In genomic region chr6:97204252-97204869, GRCm38 (mm10) we compare ENCODE assay signal across 8 mouse cellular contexts. TPM values are rescaled to one million over a fixed set of nuclear protein-coding genes. Genes with fewer than 3 reads are reported as not detected.
DNase-seq lines count a peak whose midpoint lies in the region; ATAC-seq lines count a peak whose summit lies in the region.

No protein-coding gene starts in this region.

- 12% methylated on average over 9 of the region's 9 CpGs for whole genome bisulfite sequencing in heart, embryonic 13.5 days
- 14% methylated on average over 9 of the region's 9 CpGs for WGBS in hindbrain, embryonic 14.5 days
- WGBS in midbrain, embryonic 14.5 days, result 20% methylated on average over 9 of the region's 9 CpGs

- H3K27ac ChIP-seq in heart, embryonic 13.5 days (replicated peaks), result peak overlapping the region; percentile 91; the same call in 1 of the 2 replicates
- H3K27ac ChIP-seq in hindbrain, embryonic 14.5 days, result no peak overlapping the region
- no peak overlapping the region for H3K27ac ChIP-seq in midbrain, embryonic 14.5 days (replicated peaks; ENCODE audit: low read depth, low read length)

- peak overlapping the region; percentile 83 for H3K4me3 ChIP-seq in heart, embryonic 13.5 days
- H3K4me3 ChIP-seq in hindbrain, embryonic 14.5 days (replicated peaks; ENCODE audit: low read length), result peak overlapping the region; percentile 77
- peak overlapping the region; percentile 94 for H3K4me3 ChIP-seq in midbrain, embryonic 14.5 days (replicated peaks; ENCODE audit: low read depth, low read length)

- H3K4me1 ChIP-seq in heart, embryonic 13.5 days, result peaks cover 27% of the 10 kb centered on the region
- H3K4me1 ChIP-seq in hindbrain, embryonic 14.5 days (replicated peaks; ENCODE audit: control insufficient read depth, insufficient read depth, low read length), result peaks cover 14% of the 10 kb centered on the region
- peaks cover 13% of the 10 kb centered on the region for H3K4me1 ChIP-seq in midbrain, embryonic 14.5 days (ENCODE audit: control insufficient read depth, insufficient read depth, low read length)

- H3K36me3 ChIP-seq in heart, embryonic 13.5 days, result peaks cover 15% of the 10 kb centered on the region
- peaks cover 5% of the 10 kb centered on the region; the same call in 1 of the 2 replicates for H3K36me3 ChIP-seq in hindbrain, embryonic 14.5 days (replicated peaks; ENCODE audit: control insufficient read depth, insufficient read depth)
- 0 out of 2 replicates have a peak, but pooled peaks cover 3% of the 10 kb centered on the region for H3K36me3 ChIP-seq in midbrain, embryonic 14.5 days (ENCODE audit: control insufficient read depth, insufficient read depth, low read length)

- peak overlapping the region; percentile 76 for H3K4me2 ChIP-seq in heart, embryonic 13.5 days
- peak overlapping the region; percentile 72 for H3K4me2 ChIP-seq in hindbrain, embryonic 14.5 days (replicated peaks)
- H3K4me2 ChIP-seq in midbrain, embryonic 14.5 days (ENCODE audit: low read length), result peak overlapping the region; percentile 63

- no peaks in the 10 kb centered on the region for H3K9me3 ChIP-seq in heart, embryonic 13.5 days
- H3K9me3 ChIP-seq in hindbrain, embryonic 14.5 days (ENCODE audit: control insufficient read depth, low read length), result no peaks in the 10 kb centered on the region
- no peaks in the 10 kb centered on the region for H3K9me3 ChIP-seq in midbrain, embryonic 14.5 days (ENCODE audit: control insufficient read depth, low read length)

- intact Hi-C loops in heart, postnatal 25 days (cut with DNase I), result no loop called here

- no peak for DNase-seq in heart, postnatal 25 days (ENCODE audit: low spot score)
- peak; percentile 26 for DNase-seq in MN1 (ENCODE audit: low spot score)
- DNase-seq in hindbrain, embryonic 14.5 days (ENCODE audit: low spot score), result no peak
- DNase-seq in midbrain, embryonic 14.5 days, result no peak
- no peak for DNase-seq in cerebellum, adult 11-12 months
- DNase-seq in right cerebral cortex, postnatal 10 days (ENCODE audit: low spot score in 2 of 2), result no peak

- no peaks in the 10 kb centered on the region for H3K27me3 ChIP-seq in heart, embryonic 13.5 days (replicated peaks)
- no peaks in the 10 kb centered on the region for H3K27me3 ChIP-seq in hindbrain, embryonic 14.5 days (ENCODE audit: control insufficient read depth, insufficient read depth, low read length)
- no peaks in the 10 kb centered on the region for H3K27me3 ChIP-seq in midbrain, embryonic 14.5 days (ENCODE audit: control insufficient read depth, insufficient read depth, low read length)

- no peak for ATAC-seq in heart, embryonic 13.5 days (ENCODE audit: extremely low read depth, insufficient number of reproducible peaks, low FRiP score, low TSS enrichment)
- no peak for ATAC-seq in hindbrain, embryonic 14.5 days (ENCODE audit: low FRiP score)
- no peak for ATAC-seq in midbrain, embryonic 14.5 days (ENCODE audit: low FRiP score, low TSS enrichment)
- no peak for ATAC-seq in cerebellum, adult (ENCODE audit: insufficient number of reproducible peaks, low FRiP score, low TSS enrichment)

- peak overlapping the region; percentile 99 for H3K9ac ChIP-seq in heart, embryonic 13.5 days
- peak overlapping the region; percentile 85 for H3K9ac ChIP-seq in hindbrain, embryonic 14.5 days
- H3K9ac ChIP-seq in midbrain, embryonic 14.5 days (replicated peaks; ENCODE audit: low read length), result peak overlapping the region; percentile 94

RNA-seq across cellular contexts. Expression of gene Uba3, which starts 1.1 kb away (rescaled TPM):
- polyA plus RNA-seq in heart, embryonic 13.5 days (2015; fragmentation: Nextera tagmentation; extraction: Ambion mirVana), result 68.6 and 74.0 TPM in 2 replicates
- total RNA-seq in heart, postnatal 25 days (2021), result 10 to 100 TPM; 63.0 to 64.0 TPM
- 94.6 and 95.8 TPM in 2 replicates for polyA plus RNA-seq in hindbrain, embryonic 14.5 days (2014; fragmentation: Nextera tagmentation; extraction: Ambion mirVana)
- 97.7 and 98.5 TPM in 2 replicates for polyA plus RNA-seq in midbrain, embryonic 14.5 days (2014; fragmentation: Nextera tagmentation; extraction: Ambion mirVana)

RNA-seq across cellular contexts. Expression of gene Arl6ip5, which starts 6.1 kb away (rescaled TPM):
- polyA plus RNA-seq in heart, embryonic 13.5 days (2015; fragmentation: Nextera tagmentation; extraction: Ambion mirVana), result 82.7 and 96.9 TPM in 2 replicates
- 100 to 1,000 TPM; 114 to 127 TPM for total RNA-seq in heart, postnatal 25 days (2021)
- polyA plus RNA-seq in hindbrain, embryonic 14.5 days (2014; fragmentation: Nextera tagmentation; extraction: Ambion mirVana), result 76.7 and 79.3 TPM in 2 replicates
- 70.7 and 113 TPM in 2 replicates for polyA plus RNA-seq in midbrain, embryonic 14.5 days (2014; fragmentation: Nextera tagmentation; extraction: Ambion mirVana)

RNA-seq across cellular contexts. Expression of gene Tmf1, which starts 25.4 kb away (rescaled TPM):
- 23.6 and 25.7 TPM in 2 replicates for polyA plus RNA-seq in heart, embryonic 13.5 days (2015; fragmentation: Nextera tagmentation; extraction: Ambion mirVana)
- 10 to 100 TPM; 33.3 to 36.4 TPM for total RNA-seq in heart, postnatal 25 days (2021)
- 39.8 and 40.5 TPM in 2 replicates for polyA plus RNA-seq in hindbrain, embryonic 14.5 days (2014; fragmentation: Nextera tagmentation; extraction: Ambion mirVana)
- 37.5 and 42.7 TPM in 2 replicates for polyA plus RNA-seq in midbrain, embryonic 14.5 days (2014; fragmentation: Nextera tagmentation; extraction: Ambion mirVana)

RNA-seq across cellular contexts. Expression of gene Lmod3, which starts 48.2 kb away (rescaled TPM):
- polyA plus RNA-seq in heart, embryonic 13.5 days (2015; fragmentation: Nextera tagmentation; extraction: Ambion mirVana), result 14.3 and 16.7 TPM in 2 replicates
- total RNA-seq in heart, postnatal 25 days (2021), result 10 to 100 TPM; 62.9 to 66.5 TPM
- not detected in 2 replicates for polyA plus RNA-seq in hindbrain, embryonic 14.5 days (2014; fragmentation: Nextera tagmentation; extraction: Ambion mirVana)
- not detected in 2 replicates for polyA plus RNA-seq in midbrain, embryonic 14.5 days (2014; fragmentation: Nextera tagmentation; extraction: Ambion mirVana)

RNA-seq across cellular contexts. Expression of gene Eogt, which starts 55.4 kb away (rescaled TPM):
- 11.1 and 12.6 TPM in 2 replicates for polyA plus RNA-seq in heart, embryonic 13.5 days (2015; fragmentation: Nextera tagmentation; extraction: Ambion mirVana)
- 10 to 100 TPM; 13.3 to 14.8 TPM for total RNA-seq in heart, postnatal 25 days (2021)
- polyA plus RNA-seq in hindbrain, embryonic 14.5 days (2014; fragmentation: Nextera tagmentation; extraction: Ambion mirVana), result 9.8 and 10.8 TPM in 2 replicates
- polyA plus RNA-seq in midbrain, embryonic 14.5 days (2014; fragmentation: Nextera tagmentation; extraction: Ambion mirVana), result 5.2 and 9.1 TPM in 2 replicates
